Mouse (Mus musculus) fat pad, adult 2 months (tissue): ENCODE results near the gene Frmd5.
"Not testable (repeated sequence)": the region's sequence is repeated elsewhere in the genome, so short reads cannot be mapped to it uniquely, and the experiment has no call there.

Experiments
- DNase-seq: peaks from one replicate; pipeline ENCODE4 v3.0.0-alpha.2; 2011; ENCODE audit warnings: low read depth, low spot score; ENCODE audit errors: extremely low read depth

Frmd5 gene

GRCm38 (mm10) chr2:121507173-121507950 is 299.5 kb downstream of the Frmd5 start:
- peak; percentile 30 for DNase-seq

- DNase-seq = peak; percentile 47
Measured at GRCm38 (mm10) chr2:121505942-121506882, 300.7 kb downstream of the Frmd5 start, which contains the start of the genes Mfap1a and Wdr76. Mfap1a (minus strand) TSS chr2:121506665. Wdr76 (plus strand) TSS chr2:121506723.

- not testable (repeated sequence) for DNase-seq
Measured at GRCm38 (mm10) chr2:121501550-121501949, 305.3 kb downstream of the Frmd5 start.
